Mouse (Mus musculus): ENCODE measurements around the gene Nlrp4c. TPM values are rescaled to one million over a fixed set of nuclear protein-coding genes. Genes with fewer than 3 reads are reported as not detected.
"Not testable (repeated sequence)": the region's sequence is repeated elsewhere in the genome, so short reads cannot be mapped to it uniquely, and the experiment has no call there.

Nlrp4c gene
- not detected in 2 replicates for polyA plus RNA-seq (2012)

- Histone ChIP-seq H3K4me1 (ENCODE audit: control insufficient read depth) (no peaks in the 10 kb centered on the region), H3K9me3 (ENCODE audit: control insufficient read depth, low read length) (peaks cover 6% of the 10 kb centered on the region; the same call in 1 of the 2 replicates), H3K27me3 (ENCODE audit: control insufficient read depth) (no peaks in the 10 kb centered on the region), H3K36me3 (ENCODE audit: control insufficient read depth) (no peaks in the 10 kb centered on the region), H3K4me3 (replicated peaks) (no peak within 1 kb of the TSS)
- TF ChIP-seq GATA1 (IDR thresholded peaks at IDR 0.05; ENCODE audit: low read length) = no peak
- no peak for TF ChIP-seq TAL1 (IDR thresholded peaks at IDR 0.05; ENCODE audit: low read length)
Observed at GRCm38 (mm10) chr7:6044861-6045260, at the start of gene Nlrp4c. Gene Nlrp4c, plus strand, starts transcription at chr7:6045161.

- TF ChIP-seq GATA1 (IDR thresholded peaks at IDR 0.05; ENCODE audit: low read length) (no peak), TAL1 (IDR thresholded peaks at IDR 0.05; ENCODE audit: low read length) (no peak)
Observed at GRCm38 (mm10) chr7:6010910-6011309, 34.1 kb upstream of the Nlrp4c start, which contains the start of gene Vmn1r65. Gene Vmn1r65, minus strand, starts transcription at chr7:6011010.

GRCm38 (mm10) chr7:6119501-6119900, 74.5 kb downstream of the Nlrp4c start:
- TF ChIP-seq GATA1 (IDR thresholded peaks at IDR 0.05; ENCODE audit: low read length) (no peak), TAL1 (IDR thresholded peaks at IDR 0.05; ENCODE audit: low read length) (no peak)
- Histone ChIP-seq H3K4me3 (replicated peaks) (no peak overlapping the region), H3K27me3 (ENCODE audit: control insufficient read depth) (no peaks in the 10 kb centered on the region), H3K4me1 (ENCODE audit: control insufficient read depth) (no peaks in the 10 kb centered on the region), H3K36me3 (ENCODE audit: control insufficient read depth) (no peaks in the 10 kb centered on the region), H3K9me3 (ENCODE audit: control insufficient read depth, low read length) (no peaks in the 10 kb centered on the region)

More at GRCm38 (mm10) chr7:6010910-6011309, 34.1 kb upstream of the Nlrp4c start, which contains the start of gene Vmn1r65:
- Histone ChIP-seq H3K9me3 (ENCODE audit: control insufficient read depth, low read length) (peaks cover 21% of the 10 kb centered on the region), H3K4me3 (replicated peaks) (no peak within 1 kb of the TSS), H3K27me3 (ENCODE audit: control insufficient read depth) (no peaks in the 10 kb centered on the region), H3K36me3 (ENCODE audit: control insufficient read depth) (no peaks in the 10 kb centered on the region), H3K4me1 (ENCODE audit: control insufficient read depth) (no peaks in the 10 kb centered on the region)

GRCm38 (mm10) chr7:6120104-6120503, 75.1 kb downstream of the Nlrp4c start:
- not testable (repeated sequence) for H3K27me3 ChIP-seq (ENCODE audit: control insufficient read depth); H3K4me1 ChIP-seq (ENCODE audit: control insufficient read depth); H3K9me3 ChIP-seq (ENCODE audit: control insufficient read depth, low read length); H3K36me3 ChIP-seq (ENCODE audit: control insufficient read depth); H3K4me3 ChIP-seq (replicated peaks)

- H3K27me3 ChIP-seq (ENCODE audit: control insufficient read depth); H3K36me3 ChIP-seq (ENCODE audit: control insufficient read depth); H3K9me3 ChIP-seq (ENCODE audit: control insufficient read depth, low read length); H3K4me3 ChIP-seq (replicated peaks); H3K4me1 ChIP-seq (ENCODE audit: control insufficient read depth): not testable (repeated sequence)
Observed at GRCm38 (mm10) chr7:6121128-6121527, 76.2 kb downstream of the Nlrp4c start.

- H3K9me3 ChIP-seq (ENCODE audit: control insufficient read depth, low read length) = no peaks in the 10 kb centered on the region
- peaks cover 2% of the 10 kb centered on the region; the same call in 1 of the 2 replicates for H3K36me3 ChIP-seq (ENCODE audit: control insufficient read depth)
- H3K4me3 ChIP-seq (replicated peaks) = no peak overlapping the region
- no peaks in the 10 kb centered on the region for H3K27me3 ChIP-seq (ENCODE audit: control insufficient read depth)
- H3K4me1 ChIP-seq (ENCODE audit: control insufficient read depth) = peaks cover 3% of the 10 kb centered on the region
- TF ChIP-seq TAL1 (IDR thresholded peaks at IDR 0.05; ENCODE audit: low read length) = no peak
- TF ChIP-seq GATA1 (IDR thresholded peaks at IDR 0.05; ENCODE audit: low read length) = no peak
Observed at GRCm38 (mm10) chr7:6126690-6127448, 81.9 kb downstream of the Nlrp4c start.

GRCm38 (mm10) chr7:6130346-6130745, 85.4 kb downstream of the Nlrp4c start:
- Histone ChIP-seq H3K4me1 (ENCODE audit: control insufficient read depth) (peaks cover 3% of the 10 kb centered on the region), H3K27me3 (ENCODE audit: control insufficient read depth) (no peaks in the 10 kb centered on the region), H3K4me3 (replicated peaks) (no peak overlapping the region), H3K36me3 (ENCODE audit: control insufficient read depth) (peaks cover 25% of the 10 kb centered on the region), H3K9me3 (ENCODE audit: control insufficient read depth, low read length) (peaks cover 7% of the 10 kb centered on the region)
- TF ChIP-seq TAL1 (IDR thresholded peaks at IDR 0.05; ENCODE audit: low read length) (no peak), GATA1 (IDR thresholded peaks at IDR 0.05; ENCODE audit: low read length) (no peak)

GRCm38 (mm10) chr7:6132646-6133045, 87.7 kb downstream of the Nlrp4c start:
- TF ChIP-seq GATA1 (IDR thresholded peaks at IDR 0.05; ENCODE audit: low read length) (no peak), TAL1 (IDR thresholded peaks at IDR 0.05; ENCODE audit: low read length) (no peak)
- peaks cover 3% of the 10 kb centered on the region for H3K4me1 ChIP-seq (ENCODE audit: control insufficient read depth)
- no peaks in the 10 kb centered on the region for H3K27me3 ChIP-seq (ENCODE audit: control insufficient read depth)
- peaks cover 28% of the 10 kb centered on the region for H3K36me3 ChIP-seq (ENCODE audit: control insufficient read depth)
- peaks cover 7% of the 10 kb centered on the region for H3K9me3 ChIP-seq (ENCODE audit: control insufficient read depth, low read length)
- H3K4me3 ChIP-seq (replicated peaks) = no peak overlapping the region

GRCm38 (mm10) chr7:6136497-6136896, 91.5 kb downstream of the Nlrp4c start:
- Histone ChIP-seq H3K36me3 (ENCODE audit: control insufficient read depth) (peaks cover 45% of the 10 kb centered on the region), H3K27me3 (ENCODE audit: control insufficient read depth) (no peaks in the 10 kb centered on the region), H3K9me3 (ENCODE audit: control insufficient read depth, low read length) (peaks cover 7% of the 10 kb centered on the region), H3K4me3 (replicated peaks) (no peak overlapping the region), H3K4me1 (ENCODE audit: control insufficient read depth) (no peaks in the 10 kb centered on the region)
- TF ChIP-seq TAL1 (IDR thresholded peaks at IDR 0.05; ENCODE audit: low read length) (no peak), GATA1 (IDR thresholded peaks at IDR 0.05; ENCODE audit: low read length) (no peak)

GRCm38 (mm10) chr7:6139295-6139694, 94.3 kb downstream of the Nlrp4c start:
- Histone ChIP-seq H3K4me3 (replicated peaks) (no peak overlapping the region), H3K4me1 (ENCODE audit: control insufficient read depth) (peaks cover 2% of the 10 kb centered on the region; the same call in 1 of the 2 replicates), H3K9me3 (ENCODE audit: control insufficient read depth, low read length) (no peaks in the 10 kb centered on the region), H3K27me3 (ENCODE audit: control insufficient read depth) (no peaks in the 10 kb centered on the region), H3K36me3 (ENCODE audit: control insufficient read depth) (peaks cover 33% of the 10 kb centered on the region)
- TF ChIP-seq TAL1 (IDR thresholded peaks at IDR 0.05; ENCODE audit: low read length) = no peak
- no peak for TF ChIP-seq GATA1 (IDR thresholded peaks at IDR 0.05; ENCODE audit: low read length)

Data from erythroblast, embryonic 14.5 days (primary cell).